ENCODE assay signal across 17 mouse cellular contexts in genomic region chr1:186698583-186699338, GRCm38 (mm10). TPM values are rescaled to one million over a fixed set of nuclear protein-coding genes. Genes with fewer than 3 reads are reported as not detected.
DNase-seq lines count a peak whose midpoint lies in the region; ATAC-seq and TF ChIP-seq lines count a peak whose summit lies in the region.
"Had no signal": no experiment of that assay in that cellular context is flagged by ENCODE, and none has a peak within 500 bp of the region (broad histone marks: within the 10 kb centered on the region; RNA-seq: fewer than 3 reads in every experiment).

No protein-coding gene starts in this region.

- H3K27me3 ChIP-seq in heart, adult 2 months (ENCODE audit: control insufficient read depth, insufficient read depth, low read length) = no peaks in the 10 kb centered on the region
- H3K27me3 ChIP-seq in heart, embryonic 12.5 days (replicated peaks) = no peaks in the 10 kb centered on the region
- H3K27me3 ChIP-seq in liver, postnatal 0 days (ENCODE audit: insufficient read depth, low read length) = peaks cover 5% of the 10 kb centered on the region; the same call in 1 of the 2 replicates
- H3K27me3 ChIP-seq: neural tube, embryonic 12.5 days had no signal

- no peak for TF ChIP-seq EP300 in heart, adult 2 months (IDR thresholded peaks at IDR 0.05; ENCODE audit: insufficient read depth, low read depth, low read length)
- no peak for TF ChIP-seq EP300 in liver, postnatal 0 days (IDR thresholded peaks at IDR 0.05; ENCODE audit: low read depth)

- WGBS in heart, adult 2 months = 68% methylated on average over 15 of the region's 15 CpGs
- 75% methylated on average over 15 of the region's 15 CpGs for WGBS in heart, embryonic 12.5 days
- 68% methylated on average over 15 of the region's 15 CpGs for WGBS in liver, postnatal 0 days (ENCODE audit: insufficient replicate concordance)

- H3K4me2 ChIP-seq in heart, embryonic 12.5 days = no peak overlapping the region
- no peak overlapping the region for H3K4me2 ChIP-seq in liver, postnatal 0 days (ENCODE audit: low read depth, low read length)
- H3K4me2 ChIP-seq: hindbrain, embryonic 12.5 days; midbrain, embryonic 13.5 days; neural tube, embryonic 12.5 days had no signal

- intact Hi-C loops in heart, adult 2 months (cut with DNase I) = no loop called here

- no peak for ATAC-seq in heart, embryonic 12.5 days (ENCODE audit: insufficient number of reproducible peaks, low FRiP score)
- no peak for ATAC-seq in liver, postnatal 0 days
- ATAC-seq in common myeloid progenitor, adult 5-6 weeks (replicated peaks; ENCODE audit: low read depth, poor library complexity, severe bottlenecking) = peak; percentile 57
- no peak for ATAC-seq in erythroblast, adult 5-6 weeks (replicated peaks; ENCODE audit: low FRiP score, poor library complexity, severe bottlenecking)
- no peak for ATAC-seq in frontal cortex, adult (ENCODE audit: low TSS enrichment)
- ATAC-seq: CD4-positive, CD25-positive, alpha-beta regulatory T cell, adult 4 months; midbrain, embryonic 13.5 days had no signal

- H3K9ac ChIP-seq in heart, adult 2 months (ENCODE audit: low read depth, low read length) = no peak overlapping the region
- no peak overlapping the region for H3K9ac ChIP-seq in heart, embryonic 12.5 days
- H3K9ac ChIP-seq in liver, postnatal 0 days (replicated peaks) = no peak overlapping the region
- H3K9ac ChIP-seq in ES-E14 (ENCODE audit: insufficient read depth, low read depth, low read length, poor library complexity, severe bottlenecking) = no peak overlapping the region
- H3K9ac ChIP-seq: hindbrain, embryonic 12.5 days; midbrain, embryonic 13.5 days; neural tube, embryonic 12.5 days had no signal

- in situ Hi-C loops in ES-E14 (cut with MboI; ENCODE audit: low sequenced_read_pairs in 2 of 2, unreplicated experiment in 2 of 2) = no loop called here

- TF ChIP-seq POLR2A in heart, adult 2 months (IDR thresholded peaks at IDR 0.05; ENCODE audit: insufficient read depth, low read depth, low read length) = no peak

- H3K36me3 ChIP-seq in heart, adult 2 months (ENCODE audit: control insufficient read depth, insufficient read depth, low read length) = no peaks in the 10 kb centered on the region
- peaks cover 22% of the 10 kb centered on the region; the same call in 1 of the 2 replicates for H3K36me3 ChIP-seq in heart, embryonic 12.5 days
- no peaks in the 10 kb centered on the region for H3K36me3 ChIP-seq in liver, postnatal 0 days (replicated peaks; ENCODE audit: insufficient read depth, low read length)
- H3K36me3 ChIP-seq in ES-E14 (ENCODE audit: control insufficient read depth, insufficient read depth, low read length, poor library complexity, severe bottlenecking) = no peaks in the 10 kb centered on the region
- H3K36me3 ChIP-seq: hindbrain, embryonic 12.5 days; midbrain, embryonic 13.5 days; neural tube, embryonic 12.5 days had no signal

- peak; percentile 49 to 52 for DNase-seq in heart, adult 2 months
- no peak for DNase-seq in liver, postnatal 0 days
- DNase-seq in liver (no peak), ES-E14 (ENCODE audit: low read depth, low spot score) (peak; percentile 40)
- DNase-seq: cerebellum, postnatal 36 days; kidney, adult 9 months; layer of hippocampus, adult 9-11 months; spleen, adult 18-20 months had no signal

- H3K4me3 ChIP-seq in heart, adult 2 months = no peak overlapping the region
- no peak overlapping the region for H3K4me3 ChIP-seq in heart, embryonic 12.5 days
- H3K4me3 ChIP-seq in liver, postnatal 0 days (ENCODE audit: low read depth, low read length) = no peak overlapping the region
- H3K4me3 ChIP-seq in ES-E14 (ENCODE audit: insufficient read depth in 1 of 2, low read depth in 1 of 2, low read length in 2 of 2, poor library complexity in 1 of 2, severe bottlenecking in 1 of 2) = no peak overlapping the region
- H3K4me3 ChIP-seq: hindbrain, embryonic 12.5 days; limb, embryonic 10.5 days; midbrain, embryonic 13.5 days; neural tube, embryonic 12.5 days had no signal

- H3K79me2 ChIP-seq in heart, adult 2 months (replicated peaks; ENCODE audit: control insufficient read depth, insufficient read depth, low read length) = no peaks in the 10 kb centered on the region

- H3K4me1 ChIP-seq in heart, adult 2 months (ENCODE audit: control insufficient read depth, insufficient read depth, low read length) = peaks cover 10% of the 10 kb centered on the region
- peaks cover 34% of the 10 kb centered on the region for H3K4me1 ChIP-seq in heart, embryonic 12.5 days (replicated peaks)
- H3K4me1 ChIP-seq in liver, postnatal 0 days (ENCODE audit: insufficient read depth) = peaks cover 2% of the 10 kb centered on the region; the same call in 1 of the 2 replicates
- no peaks in the 10 kb centered on the region for H3K4me1 ChIP-seq in ES-E14 (ENCODE audit: control insufficient read depth in 2 of 2, insufficient read depth in 2 of 2, low read length in 2 of 2, poor library complexity in 1 of 2)

- peak; percentile 56 for TF ChIP-seq CTCF in heart, adult 2 months (IDR thresholded peaks at IDR 0.05)
- peak; percentile 50 for TF ChIP-seq CTCF in liver, postnatal 0 days (IDR thresholded peaks at IDR 0.05; ENCODE audit: low read depth)

- H3K9me3 ChIP-seq in heart, embryonic 12.5 days (replicated peaks) = no peaks in the 10 kb centered on the region
- no peaks in the 10 kb centered on the region for H3K9me3 ChIP-seq in liver, postnatal 0 days (ENCODE audit: low read length)
- no peaks in the 10 kb centered on the region for H3K9me3 ChIP-seq in ES-E14 (ENCODE audit: control insufficient read depth, insufficient read depth, low read depth, low read length)
- H3K9me3 ChIP-seq: hindbrain, embryonic 12.5 days; limb, embryonic 10.5 days; midbrain, embryonic 13.5 days; neural tube, embryonic 12.5 days had no signal

- H3K27ac ChIP-seq in heart, adult 2 months = peak overlapping the region; percentile 45
- no peak overlapping the region for H3K27ac ChIP-seq in heart, embryonic 12.5 days (ENCODE audit: poor library complexity, severe bottlenecking)
- H3K27ac ChIP-seq in liver, postnatal 0 days (ENCODE audit: low read depth) = no peak overlapping the region
- no peak overlapping the region for H3K27ac ChIP-seq in ES-E14 (ENCODE audit: insufficient read depth, low read depth, low read length, poor library complexity, severe bottlenecking)
- H3K27ac ChIP-seq: hindbrain, embryonic 12.5 days; limb, embryonic 10.5 days; midbrain, embryonic 13.5 days; neural tube, embryonic 12.5 days had no signal

TF ChIP-seq in ES-E14, 5 proteins besides CTCF, POLR2A, EP300 and RAD21:
- TF ChIP-seq ZNF384 (IDR thresholded peaks at IDR 0.05; ENCODE audit: low read depth, low read length) = no peak
- no peak for TF ChIP-seq ZC3H11A (IDR thresholded peaks at IDR 0.05; ENCODE audit: borderline replicate concordance, low read depth, low read length)
- TF ChIP-seq HCFC1 (IDR thresholded peaks at IDR 0.05; ENCODE audit: borderline replicate concordance, insufficient read depth, low read length) = no peak
- no peak for TF ChIP-seq MAFK (IDR thresholded peaks at IDR 0.05; ENCODE audit: insufficient read depth, low read depth, low read length)
- no peak for TF ChIP-seq CHD2 (IDR thresholded peaks at IDR 0.05; ENCODE audit: low read depth, low read length)

RNA-seq across cellular contexts. Expression of gene Tgfb2, which starts 7.0 kb away (rescaled TPM):
- total RNA-seq in heart, adult 2 months (2021) = 1 to 10 TPM; 4.6 to 5.1 TPM
- polyA plus RNA-seq in heart, adult 2 months (2012; rRNA removed) = 1.5 and 2.1 TPM in 2 replicates
- 69.0 and 74.2 TPM in 2 replicates for polyA plus RNA-seq in heart, embryonic 12.5 days (2016; fragmentation: Nextera tagmentation; extraction: Ambion mirVana)
- 0.81 and 0.99 TPM in 2 replicates for polyA plus RNA-seq in liver, postnatal 0 days (2015; fragmentation: Nextera tagmentation; extraction: Ambion mirVana)
- total RNA-seq in ES-E14 (2012; rRNA removed) = 5.9 and 10.4 TPM in 2 replicates
- total RNA-seq in common myeloid progenitor, adult 5-6 weeks (2017) = not detected in 2 replicates
- total RNA-seq in erythroblast, adult 5-6 weeks (2015; ENCODE audit: low replicate concordance) = not detected in 2 replicates
- total RNA-seq in erythroblast, adult 5-6 weeks (2017; ENCODE audit: low replicate concordance) = not detected in 2 replicates

RNA-seq across cellular contexts. Expression of gene Rrp15, which starts 50.4 kb away (rescaled TPM):
- 1 to 10 TPM; 8.9 to 9.5 TPM for total RNA-seq in heart, adult 2 months (2021)
- polyA plus RNA-seq in heart, adult 2 months (2012; rRNA removed) = 2.9 TPM in 2 replicates
- 41.1 and 44.4 TPM in 2 replicates for polyA plus RNA-seq in heart, embryonic 12.5 days (2016; fragmentation: Nextera tagmentation; extraction: Ambion mirVana)
- 22.1 and 22.4 TPM in 2 replicates for polyA plus RNA-seq in liver, postnatal 0 days (2015; fragmentation: Nextera tagmentation; extraction: Ambion mirVana)
- 67.3 and 93.6 TPM in 2 replicates for total RNA-seq in ES-E14 (2012; rRNA removed)
- 147 and 148 TPM in 2 replicates for total RNA-seq in common myeloid progenitor, adult 5-6 weeks (2017)
- 11.9 and 12.1 TPM in 2 replicates for total RNA-seq in erythroblast, adult 5-6 weeks (2015; ENCODE audit: low replicate concordance)
- 11.7 and 15.1 TPM in 2 replicates for total RNA-seq in erythroblast, adult 5-6 weeks (2017; ENCODE audit: low replicate concordance)

Comparison
In these comparisons a context has a peak if more than half of its experiments do, and no peak if none do; other contexts are left out.
1. DNase-seq: peak in heart, adult 2 months (2 of 2) and ES-E14 (single experiment); none in liver, postnatal 0 days (single experiment) and liver (single experiment).